8 mouse cellular contexts compared by ENCODE assay signal in genomic region chr1:131657945-131658354, GRCm38 (mm10). TPM values are rescaled to one million over a fixed set of nuclear protein-coding genes. Genes with fewer than 3 reads are reported as not detected.
DNase-seq lines count a peak whose midpoint lies in the region; ATAC-seq and TF ChIP-seq lines count a peak whose summit lies in the region.

No protein-coding gene starts in this region.

- DNase-seq in T-cell, adult 2 months (ENCODE audit: low spot score), result peak; percentile 92
- peak; percentile 86 to 90 for DNase-seq in cerebellum, postnatal 4 days (ENCODE audit: low spot score in 2 of 2)
- peak; percentile 93 for DNase-seq in gastrocnemius, adult 2 months
- peak; percentile 97 for DNase-seq in hindbrain, postnatal 0 days (ENCODE audit: low spot score)
- peak; percentile 88 for DNase-seq in left cerebral cortex, adult 2 months (ENCODE audit: extremely low spot score in 1 of 2, low spot score in 2 of 2)
- peak; percentile 94 for DNase-seq in right cerebral cortex, adult 2 months (ENCODE audit: low spot score in 2 of 2)
- DNase-seq in urinary bladder, postnatal 14 days (ENCODE audit: low spot score), result peak; percentile 93

- TF ChIP-seq CTCF in gastrocnemius, adult 2 months (IDR thresholded peaks at IDR 0.05), result peak; percentile 96
- TF ChIP-seq CTCF in hindbrain, postnatal 0 days (IDR thresholded peaks at IDR 0.05; ENCODE audit: low read depth), result peak; percentile 97
- TF ChIP-seq CTCF in left cerebral cortex, adult 2 months (IDR thresholded peaks at IDR 0.05), result peak; percentile 94

- peak overlapping the region; percentile 26; the same call in 1 of the 2 replicates for H3K4me3 ChIP-seq in gastrocnemius, adult 2 months
- peak overlapping the region; percentile 16; the same call in 1 of the 2 replicates for H3K4me3 ChIP-seq in hindbrain, postnatal 0 days (ENCODE audit: low read length)
- peak overlapping the region; percentile 28 for H3K4me3 ChIP-seq in left cerebral cortex, adult 2 months

- intact Hi-C loops in gastrocnemius, adult 2 months (cut with DNase I), result loop anchor here (5.0 kb wide), 1 partner anchor 46 kb away; no protein-coding TSS in a partner anchor
- intact Hi-C loops in left cerebral cortex, adult 2 months (cut with DNase I), result loop anchor here (1.0 to 5.0 kb wide), 3 partner anchors 45 to 366 kb away; no protein-coding TSS in a partner anchor

- WGBS in hindbrain, postnatal 0 days, result under 1% methylated on average over 11 of the region's 11 CpGs

- H3K27me3 ChIP-seq in hindbrain, postnatal 0 days (ENCODE audit: insufficient read depth, low read length), result no peaks in the 10 kb centered on the region

- no peaks in the 10 kb centered on the region for H3K4me1 ChIP-seq in hindbrain, postnatal 0 days (ENCODE audit: insufficient read depth, low read length)

- no peaks in the 10 kb centered on the region for H3K9me3 ChIP-seq in hindbrain, postnatal 0 days (ENCODE audit: low read length)

- no peaks in the 10 kb centered on the region for H3K36me3 ChIP-seq in hindbrain, postnatal 0 days (ENCODE audit: insufficient read depth, low read length)

- H3K9ac ChIP-seq in hindbrain, postnatal 0 days (replicated peaks; ENCODE audit: low read length), result peak overlapping the region; percentile 10

- peak overlapping the region; percentile 20; the same call in 1 of the 2 replicates for H3K27ac ChIP-seq in gastrocnemius, adult 2 months
- H3K27ac ChIP-seq in hindbrain, postnatal 0 days, result peak overlapping the region; percentile 80
- H3K27ac ChIP-seq in left cerebral cortex, adult 2 months, result peak overlapping the region; percentile 85

- peak; percentile 94 for ATAC-seq in hindbrain, postnatal 0 days
- peak; percentile 93 for ATAC-seq in megakaryocyte, adult 5-6 weeks (ENCODE audit: poor library complexity, severe bottlenecking)

- H3K4me2 ChIP-seq in hindbrain, postnatal 0 days (ENCODE audit: low read depth, low read length), result peak overlapping the region; percentile 41

RNA-seq across cellular contexts. Expression of gene Ctse, which starts 19.8 kb away (rescaled TPM):
- total RNA-seq in gastrocnemius, adult 2 months (2021), result under 1 TPM in 1 of 2 experiments, not detected in 1; 0.11 TPM
- total RNA-seq in hindbrain, postnatal 0 days (2014; rRNA removed), result not detected in 2 replicates
- polyA plus RNA-seq in hindbrain, postnatal 0 days (2015; fragmentation: Nextera tagmentation; extraction: Ambion mirVana), result not detected in 2 replicates
- under 1 TPM in 1 of 2 experiments, not detected in 1; 0.18 TPM for total RNA-seq in left cerebral cortex, adult 2 months (2021)
- 32.7 and 55.0 TPM in 2 replicates for total RNA-seq in megakaryocyte, adult 5-6 weeks (2015)
- 15.1 and 31.0 TPM in 2 replicates for total RNA-seq in megakaryocyte, adult 5-6 weeks (2017)

RNA-seq across cellular contexts. Expression of gene Rab7b, which starts 30.5 kb away (rescaled TPM):
- 1 to 10 TPM; 2.3 to 2.8 TPM for total RNA-seq in gastrocnemius, adult 2 months (2021)
- total RNA-seq in hindbrain, postnatal 0 days (2014; rRNA removed), result 0.10 and 2.8 TPM in 2 replicates
- 1.2 and 1.6 TPM in 2 replicates for polyA plus RNA-seq in hindbrain, postnatal 0 days (2015; fragmentation: Nextera tagmentation; extraction: Ambion mirVana)
- 1 to 10 TPM; 1.6 to 1.9 TPM for total RNA-seq in left cerebral cortex, adult 2 months (2021)
- 3.3 and 4.0 TPM in 2 replicates for total RNA-seq in megakaryocyte, adult 5-6 weeks (2015)
- 22.4 TPM in 2 replicates for total RNA-seq in megakaryocyte, adult 5-6 weeks (2017)

RNA-seq across cellular contexts. Expression of gene Avpr1b, which starts 58.9 kb away (rescaled TPM):
- not detected for total RNA-seq in gastrocnemius, adult 2 months (2021)
- not detected in 2 replicates for total RNA-seq in hindbrain, postnatal 0 days (2014; rRNA removed)
- polyA plus RNA-seq in hindbrain, postnatal 0 days (2015; fragmentation: Nextera tagmentation; extraction: Ambion mirVana), result not detected in 2 replicates
- total RNA-seq in left cerebral cortex, adult 2 months (2021), result not detected
- not detected in 2 replicates for total RNA-seq in megakaryocyte, adult 5-6 weeks (2015)
- total RNA-seq in megakaryocyte, adult 5-6 weeks (2017), result not detected in 2 replicates

Comparison
In these comparisons a context has a peak if more than half of its experiments do, and no peak if none do; other contexts are left out.
1. Peak in every context shown above with its lines: DNase-seq, ATAC-seq, H3K4me3 ChIP-seq and H3K27ac ChIP-seq.
2. H3K27ac ChIP-seq: peak in every context shown above with its lines; median percentile 85 in left cerebral cortex, adult 2 months; 80 in hindbrain, postnatal 0 days; 20 in gastrocnemius, adult 2 months.
3. RNA of gene Ctse, which starts 19.8 kb away (total RNA-seq): 15.1 to 55.0 TPM in megakaryocyte, adult 5-6 weeks; 0.18 TPM in left cerebral cortex, adult 2 months, 0.11 TPM in gastrocnemius, adult 2 months and not detected in hindbrain, postnatal 0 days; every median in the first group is over 10 times any median in the second.